Mouse (Mus musculus): ENCODE measurements around the gene Rsbn1.
A peak's percentile ranks its signal among the peaks of the same experiment; 100 is the strongest.

The Rsbn1 gene

GRCm38 (mm10) chr3:103960622-103961021 is 46.7 kb downstream of the Rsbn1 start:
- no peak for DNase-seq

GRCm38 (mm10) chr3:103967231-103967630 is 53.3 kb downstream of the Rsbn1 start:
- no peak for DNase-seq

DNA sequence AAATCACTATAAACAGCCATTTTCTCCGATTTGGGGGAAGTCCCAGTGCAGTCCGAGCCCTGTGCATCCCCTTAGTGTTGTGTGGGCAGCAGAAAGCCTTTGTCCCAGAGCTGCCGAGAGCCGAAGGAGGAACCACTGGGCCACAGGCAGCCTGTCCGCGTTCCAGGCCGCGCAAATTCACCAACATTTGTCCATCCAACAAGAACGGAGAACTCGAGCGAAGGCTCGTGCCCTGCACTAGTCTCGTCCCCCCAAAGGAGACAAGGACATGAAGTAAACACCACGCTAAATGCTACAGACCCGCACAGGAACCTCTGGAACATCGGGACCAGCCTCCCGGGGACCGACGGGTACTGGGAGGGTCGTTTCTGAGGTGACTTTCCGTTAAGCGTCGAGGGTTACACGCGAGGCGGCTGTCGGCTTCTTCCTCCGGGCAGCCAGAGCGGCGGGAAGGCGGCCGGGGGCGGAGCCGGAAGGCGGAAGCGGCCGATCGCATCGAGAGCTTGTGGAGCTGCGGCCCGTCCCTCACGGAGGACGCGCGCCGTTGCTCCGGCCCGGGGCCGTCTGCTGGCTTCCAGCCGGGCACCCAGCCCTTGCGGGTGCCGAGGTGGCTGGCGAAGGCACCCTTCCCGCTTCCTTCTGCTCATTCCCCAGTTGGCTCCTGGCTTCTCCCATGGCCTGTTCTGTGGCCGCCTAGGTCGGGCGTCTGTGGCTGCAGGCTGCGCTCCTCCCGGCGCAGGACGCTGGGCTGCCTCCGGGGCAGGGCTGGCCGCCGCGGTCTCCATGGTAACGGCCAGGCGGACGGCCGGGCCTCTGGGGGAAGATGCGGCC is 54.2 kb downstream of the Rsbn1 start, which contains the start of gene Phtf1:
TSS of gene Phtf1 (plus strand) at position 250 of the 831 bp plus-strand sequence.
- peak; percentile 91 to 92 for DNase-seq

DNA sequence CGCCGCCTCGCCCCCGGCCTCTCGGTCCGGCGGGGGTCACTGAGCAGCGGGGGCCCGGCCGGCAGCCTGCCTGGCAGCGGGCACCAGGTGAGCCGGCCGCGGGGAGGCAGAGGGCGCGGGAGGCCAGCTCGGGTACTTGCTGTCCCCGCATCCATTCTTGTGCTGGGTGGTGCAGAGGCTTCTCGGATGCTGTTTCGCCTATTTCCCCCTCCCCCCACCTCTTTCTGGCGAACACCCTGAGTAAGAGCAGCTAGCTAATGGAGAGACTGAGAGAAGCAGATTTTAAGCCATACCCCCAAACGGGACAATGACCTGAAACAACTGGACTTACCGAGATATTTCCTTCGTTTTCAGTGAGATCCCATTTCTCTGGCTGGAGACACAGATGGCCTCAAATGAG is 54.8 kb downstream of the Rsbn1 start:
- DNase-seq: no peak

GRCm38 (mm10) chr3:103971157-103971556 is 57.2 kb downstream of the Rsbn1 start:
- DNase-seq: no peak

GRCm38 (mm10) chr3:103984556-103984955 is 70.6 kb downstream of the Rsbn1 start:
- DNase-seq: no peak

DNA sequence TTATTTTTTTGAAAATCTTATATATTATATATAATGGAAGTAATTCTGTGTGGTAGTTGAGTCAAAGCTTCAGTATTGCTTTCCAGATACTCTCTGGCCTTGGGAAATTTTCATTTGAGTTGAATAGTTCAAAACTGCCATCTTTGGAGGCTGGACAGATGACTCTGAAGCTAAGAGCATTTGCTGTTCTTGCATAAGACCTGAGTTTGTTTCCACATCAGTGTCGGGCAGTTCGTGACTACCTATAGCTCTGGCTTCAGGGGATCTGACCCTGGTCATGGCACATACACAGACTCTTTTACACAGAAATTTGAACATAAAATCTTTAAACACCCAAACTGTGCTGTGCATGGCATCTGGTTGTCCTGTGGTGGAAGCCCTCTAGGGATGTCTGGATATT is 71.3 kb downstream of the Rsbn1 start:
- DNase-seq: no peak

DNA sequence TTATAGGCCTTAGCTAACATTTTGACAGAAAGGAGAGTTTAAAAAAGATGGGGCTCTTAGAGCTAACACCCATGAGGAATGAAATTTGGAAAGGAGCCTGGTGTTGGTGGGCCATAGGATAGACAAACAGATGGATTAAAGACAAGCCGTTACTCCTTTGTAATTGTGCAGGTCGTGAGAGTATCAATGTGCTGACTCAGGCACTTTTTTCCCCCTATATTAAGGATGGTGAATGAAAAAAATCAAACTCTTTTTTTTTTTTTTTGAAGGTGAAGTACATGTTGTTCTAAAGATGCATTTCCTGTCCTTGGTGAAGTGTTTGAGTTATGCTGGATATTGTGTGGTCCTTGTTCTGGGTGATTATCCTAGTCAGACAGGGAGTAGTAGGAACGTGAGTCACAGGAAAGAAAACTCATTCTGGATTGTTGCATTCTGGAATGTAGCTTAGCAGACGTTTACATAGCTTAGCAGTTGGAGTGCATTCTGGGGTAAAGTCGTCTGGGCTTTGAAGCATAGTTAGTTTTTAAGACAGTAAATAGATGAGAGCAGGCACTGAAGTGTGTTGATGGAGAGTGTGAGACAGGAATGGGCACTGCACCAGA is 74.0 kb downstream of the Rsbn1 start:
- DNase-seq: no peak

- no peak for DNase-seq
These were observed 75.4 kb downstream of the Rsbn1 start for GRCm38 (mm10) chr3:103989352-103989751.

- DNase-seq: no peak
These were observed 77.4 kb downstream of the Rsbn1 start for GRCm38 (mm10) chr3:103991271-103991670.

- DNase-seq: no peak
These were observed 84.8 kb downstream of the Rsbn1 start for GRCm38 (mm10) chr3:103998724-103999123.

- DNase-seq: peak; percentile 51 to 62
These were observed 93.1 kb downstream of the Rsbn1 start for GRCm38 (mm10) chr3:104006896-104007466.

GRCm38 (mm10) chr3:104007479-104007878 is 93.6 kb downstream of the Rsbn1 start:
- DNase-seq: peak; percentile 61 to 72

- DNase-seq: no peak
These were observed 96.2 kb downstream of the Rsbn1 start for GRCm38 (mm10) chr3:104009924-104010662.

- no peak for DNase-seq
These were observed 98.1 kb downstream of the Rsbn1 start for GRCm38 (mm10) chr3:104011972-104012371.
